Mouse (Mus musculus): Measurements from ENCODE around the gene Mical3.
A peak's percentile ranks its signal among the peaks of the same experiment; 100 is the strongest.

Gene Mical3

GRCm38 (mm10) chr6:121130773-121131172 is at the start of gene Mical3:
Gene Mical3 (minus strand): TSS chr6:121130999.
- no peak for DNase-seq (ENCODE audit: low spot score in 2 of 2)

- no peak for DNase-seq (ENCODE audit: low spot score in 2 of 2)
Observed at GRCm38 (mm10) chr6:121179846-121180245, 49.0 kb upstream of the Mical3 start.

GRCm38 (mm10) chr6:121178700-121179358 is 48.0 kb upstream of the Mical3 start:
- peak in 1 of 2 experiments; percentile 68 for DNase-seq (ENCODE audit: low spot score in 2 of 2)

- DNase-seq (ENCODE audit: low spot score in 2 of 2), result no peak
Observed at GRCm38 (mm10) chr6:121177118-121177708, 46.4 kb upstream of the Mical3 start.

- DNase-seq (ENCODE audit: low spot score in 2 of 2), result no peak
Observed at GRCm38 (mm10) chr6:121176731-121177098, 45.9 kb upstream of the Mical3 start.

- no peak for DNase-seq (ENCODE audit: low spot score in 2 of 2)
Observed at GRCm38 (mm10) chr6:121176011-121176730, 45.4 kb upstream of the Mical3 start.

GRCm38 (mm10) chr6:121174761-121175160 is 44.0 kb upstream of the Mical3 start:
- DNase-seq (ENCODE audit: low spot score in 2 of 2), result no peak

- peak in 1 of 2 experiments; percentile 44 for DNase-seq (ENCODE audit: low spot score in 2 of 2)
Observed at GRCm38 (mm10) chr6:121173471-121173870, 42.7 kb upstream of the Mical3 start.

- peak; percentile 73 to 90 for DNase-seq (ENCODE audit: low spot score in 2 of 2)
Observed at GRCm38 (mm10) chr6:121171102-121171501, 40.3 kb upstream of the Mical3 start.

GRCm38 (mm10) chr6:121167381-121167975 is 36.7 kb upstream of the Mical3 start:
- DNase-seq (ENCODE audit: low spot score in 2 of 2), result no peak

- DNase-seq (ENCODE audit: low spot score in 2 of 2), result no peak
Observed at GRCm38 (mm10) chr6:121166098-121166552, 35.3 kb upstream of the Mical3 start.

- no peak for DNase-seq (ENCODE audit: low spot score in 2 of 2)
Observed at GRCm38 (mm10) chr6:121162616-121163015, 31.8 kb upstream of the Mical3 start.

- DNase-seq (ENCODE audit: low spot score in 2 of 2), result no peak
Observed at GRCm38 (mm10) chr6:121160126-121160525, 29.3 kb upstream of the Mical3 start.

- DNase-seq (ENCODE audit: low spot score in 2 of 2), result no peak
Observed at GRCm38 (mm10) chr6:121159616-121160015, 28.8 kb upstream of the Mical3 start.

GRCm38 (mm10) chr6:121156030-121156429 is 25.2 kb upstream of the Mical3 start:
- DNase-seq (ENCODE audit: low spot score in 2 of 2), result no peak

GRCm38 (mm10) chr6:121154451-121155300 is 23.9 kb upstream of the Mical3 start:
- DNase-seq (ENCODE audit: low spot score in 2 of 2), result no peak

GRCm38 (mm10) chr6:121153177-121153576 is 22.4 kb upstream of the Mical3 start:
- no peak for DNase-seq (ENCODE audit: low spot score in 2 of 2)

- peak; percentile 61 to 81 for DNase-seq (ENCODE audit: low spot score in 2 of 2)
Observed at GRCm38 (mm10) chr6:121151732-121152131, 20.9 kb upstream of the Mical3 start.

GRCm38 (mm10) chr6:121150126-121150525 is 19.3 kb upstream of the Mical3 start:
- no peak for DNase-seq (ENCODE audit: low spot score in 2 of 2)

- DNase-seq (ENCODE audit: low spot score in 2 of 2), result no peak
Observed at GRCm38 (mm10) chr6:121149420-121149819, 18.6 kb upstream of the Mical3 start.

- no peak for DNase-seq (ENCODE audit: low spot score in 2 of 2)
Observed at GRCm38 (mm10) chr6:121148360-121148759, 17.6 kb upstream of the Mical3 start.

Measured in heart, adult 9 months (tissue).